Mouse (Mus musculus) lung, adult 2 months (tissue): Measurements from ENCODE around the gene Afm.

Experiments
- CTCF ChIP-seq: fragments of 200-500 bp; IDR thresholded peaks from 2 replicates; pipeline ENCODE4 v1.5.1; 2011; ENCODE audit warnings: mild to moderate bottlenecking, low read length, control low read depth; ENCODE audit not compliant: insufficient read depth
- POLR2A ChIP-seq: fragments of 200-500 bp; IDR thresholded peaks from 2 replicates; pipeline ENCODE4 v1.6.1; 2011; ENCODE audit warnings: low read depth, mild to moderate bottlenecking, control low read depth, low read length, borderline replicate concordance; ENCODE audit errors: extremely low read depth

DNA sequence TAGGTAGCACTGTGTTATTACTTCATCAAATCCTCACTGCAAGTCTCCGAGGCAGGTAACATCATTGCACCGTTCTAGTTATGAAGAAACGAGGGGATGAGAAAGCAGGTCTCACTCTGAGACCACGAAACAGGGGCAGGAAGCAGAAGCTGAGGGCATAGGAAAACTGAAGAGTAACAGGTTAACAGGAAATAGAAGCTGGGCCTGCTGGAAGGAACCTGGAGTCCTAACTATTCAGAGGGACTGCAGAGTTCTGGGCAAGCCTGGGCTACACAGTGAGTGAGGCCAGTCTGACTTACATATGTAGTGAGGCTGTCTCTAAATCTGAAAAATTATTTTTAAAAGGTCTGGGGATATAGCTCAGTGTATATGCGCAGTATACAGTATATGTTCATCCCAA lies 69.4 kb downstream of the Afm start:
- TF ChIP-seq POLR2A (no peak), CTCF (no peak)
